Mouse (Mus musculus) heart, postnatal 0 days (tissue): ENCODE measurements around the gene Igf2bp3.

Experiments used
- CTCF ChIP-seq: IDR thresholded peaks from 2 replicates; pipeline ENCODE4 v1.5.1; 2016; ENCODE audit warnings: antibody characterized with exemption, control low read depth, low read depth
- EP300 ChIP-seq: IDR thresholded peaks from 2 replicates; pipeline ENCODE4 v1.6.1; 2016; ENCODE audit warnings: antibody characterized with exemption, low read depth

DNA sequence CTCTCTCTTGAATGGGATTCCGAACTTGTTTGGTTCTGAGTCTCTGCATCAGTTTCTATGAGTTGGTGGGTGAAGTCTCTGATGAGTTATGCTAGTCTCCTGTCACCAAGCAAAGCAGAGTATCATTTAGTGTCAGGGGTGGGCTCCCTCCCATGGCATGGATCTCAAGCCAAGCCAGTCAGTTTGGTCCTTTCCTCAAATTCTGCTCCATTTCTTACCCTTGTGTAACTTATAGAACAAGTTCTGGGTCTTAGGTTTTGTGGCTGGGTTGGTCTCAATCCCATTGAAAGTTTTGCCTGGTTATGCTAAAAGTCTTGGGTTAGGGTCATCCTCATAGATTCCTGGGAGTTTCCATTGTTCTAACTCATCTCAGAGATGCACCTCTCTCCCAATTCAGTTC, 27.6 kb upstream of the Igf2bp3 start:
- TF ChIP-seq CTCF (no peak), EP300 (no peak)
